Mouse (Mus musculus): ENCODE data around the gene Babam2.

The Babam2 gene

GRCm38 (mm10) chr5:31882297-31882696, 184.8 kb downstream of the Babam2 start:
- no peak for DNase-seq (ENCODE audit: low read depth)

GRCm38 (mm10) chr5:31884962-31885361, 187.5 kb downstream of the Babam2 start:
- DNase-seq (ENCODE audit: low read depth), result no peak

DNA sequence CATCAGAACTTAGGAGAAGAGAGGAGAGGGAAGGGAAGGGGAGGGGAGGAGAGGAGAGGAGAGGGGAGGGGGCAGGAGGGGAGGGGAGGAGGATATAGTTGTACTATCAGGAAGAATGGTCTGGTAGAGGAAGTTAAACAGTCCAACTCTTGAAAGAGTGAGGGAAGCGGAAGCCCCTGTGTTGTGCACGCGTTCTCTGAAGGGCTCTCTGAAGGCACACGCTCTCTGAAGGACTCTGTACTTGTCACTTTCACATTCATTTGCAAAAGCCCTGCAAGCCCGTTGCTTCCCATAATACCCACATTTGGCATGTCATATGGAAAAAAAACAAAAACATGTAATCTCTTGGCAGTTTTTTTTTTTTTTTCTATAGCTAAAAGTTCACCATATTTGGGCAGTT, 190.1 kb downstream of the Babam2 start:
- peak; percentile 42 for DNase-seq (ENCODE audit: low read depth)

DNA sequence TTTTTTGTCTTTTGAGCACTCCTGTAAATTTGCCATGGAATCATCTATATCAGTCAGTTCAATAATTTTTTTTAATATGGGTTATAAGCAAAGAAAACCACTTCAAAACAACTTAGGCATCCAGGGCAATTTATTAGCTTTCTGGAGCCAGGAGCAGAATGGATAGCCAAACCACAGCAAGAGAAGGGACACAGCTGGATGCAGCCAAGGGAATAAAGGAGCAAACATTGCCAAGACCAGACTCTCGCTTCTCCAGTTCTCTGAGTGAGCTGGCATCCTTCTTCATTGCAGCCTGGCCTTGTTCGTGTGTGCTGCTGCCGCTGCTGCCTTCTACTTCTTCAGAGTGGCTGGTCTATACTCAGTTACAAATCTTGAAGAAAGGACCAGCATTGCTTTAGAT, 190.9 kb downstream of the Babam2 start:
- DNase-seq (ENCODE audit: low read depth), result no peak

GRCm38 (mm10) chr5:31892631-31893030, 195.1 kb downstream of the Babam2 start:
- no peak for DNase-seq (ENCODE audit: low read depth)

- no peak for DNase-seq (ENCODE audit: low read depth)
Observed at GRCm38 (mm10) chr5:31899901-31900300, 202.4 kb downstream of the Babam2 start.

DNA sequence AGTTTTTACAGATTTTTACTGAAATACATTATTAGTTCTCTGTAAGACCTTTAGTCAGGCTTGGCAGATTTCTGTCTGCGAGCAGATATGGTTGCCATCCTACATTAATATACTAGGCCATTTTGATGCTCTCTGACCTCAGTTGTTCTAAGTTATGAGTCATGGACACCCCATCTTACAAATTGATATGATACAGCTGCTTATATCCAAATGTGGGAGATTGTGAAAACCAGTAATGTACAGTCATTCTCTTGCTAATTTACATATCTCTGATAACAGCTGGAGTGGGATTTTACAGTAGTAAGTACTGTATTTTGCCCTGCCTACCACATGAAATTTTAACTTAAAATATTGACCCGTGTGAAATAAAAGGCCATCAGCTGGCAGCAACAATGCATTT, 204.7 kb downstream of the Babam2 start:
- no peak for DNase-seq (ENCODE audit: low read depth)

DNA sequence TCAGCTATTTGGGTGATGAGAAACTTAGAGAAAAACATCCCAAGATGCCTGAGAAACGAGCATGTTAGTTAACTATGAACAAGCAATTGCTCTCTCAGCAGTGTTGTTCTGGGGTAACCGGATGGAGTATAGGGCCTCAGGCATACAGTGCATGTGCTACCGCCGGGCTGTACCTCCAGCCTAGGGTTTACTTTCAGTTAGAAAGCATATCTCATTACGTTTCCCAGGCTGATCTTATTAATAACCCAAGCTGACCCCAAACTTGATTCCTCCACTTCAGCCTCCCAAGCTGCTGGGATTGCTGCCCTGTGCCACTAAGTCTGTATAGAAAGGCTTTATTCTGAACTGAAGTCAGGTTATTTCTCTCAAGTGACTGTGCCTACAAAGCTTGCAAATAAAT, 205.4 kb downstream of the Babam2 start:
- DNase-seq (ENCODE audit: low read depth), result no peak

GRCm38 (mm10) chr5:31904968-31905683, 207.6 kb downstream of the Babam2 start:
- no peak for DNase-seq (ENCODE audit: low read depth)

DNA sequence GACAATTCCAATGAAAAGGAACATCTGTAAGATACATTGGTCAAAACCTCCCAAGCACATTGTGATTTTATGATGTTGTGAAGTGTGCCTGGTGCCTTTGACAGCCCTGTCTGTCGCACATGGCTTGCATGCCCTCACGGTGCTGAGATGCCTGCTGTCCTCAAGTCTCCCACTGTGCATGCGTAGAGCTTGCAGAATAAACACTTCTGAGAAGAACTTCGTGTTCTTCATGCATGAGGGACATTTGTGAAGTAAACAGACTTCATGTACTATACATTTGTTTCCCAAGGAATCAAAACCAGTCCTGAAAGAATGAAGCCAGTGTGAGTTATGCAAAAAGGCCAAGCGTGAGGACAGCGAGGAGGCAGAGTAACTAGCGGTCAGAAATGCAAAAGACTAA, 208.3 kb downstream of the Babam2 start:
- DNase-seq (ENCODE audit: low read depth), result no peak

GRCm38 (mm10) chr5:31906286-31906951, 208.9 kb downstream of the Babam2 start:
- no peak for DNase-seq (ENCODE audit: low read depth)

DNA sequence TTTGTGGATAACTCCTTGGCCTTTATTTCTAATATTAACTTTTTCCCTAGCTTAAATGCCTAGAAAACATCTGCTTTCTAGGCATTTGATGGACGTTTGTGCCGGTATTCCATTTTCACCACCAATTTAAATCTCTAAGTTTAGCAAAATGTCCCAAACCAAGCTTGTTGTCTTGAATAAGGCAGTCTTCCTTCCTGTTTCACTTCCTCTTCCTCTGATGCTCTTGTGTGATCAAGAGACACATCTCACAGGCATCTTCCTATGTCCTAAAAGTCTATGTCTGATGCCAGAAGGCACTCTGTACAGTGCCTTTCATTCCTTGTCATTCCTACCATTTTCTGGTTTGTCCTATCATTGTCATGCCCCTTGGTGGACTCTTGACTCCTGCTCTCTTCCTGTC, 210.5 kb downstream of the Babam2 start:
- peak; percentile 50 for DNase-seq (ENCODE audit: low read depth)

DNA sequence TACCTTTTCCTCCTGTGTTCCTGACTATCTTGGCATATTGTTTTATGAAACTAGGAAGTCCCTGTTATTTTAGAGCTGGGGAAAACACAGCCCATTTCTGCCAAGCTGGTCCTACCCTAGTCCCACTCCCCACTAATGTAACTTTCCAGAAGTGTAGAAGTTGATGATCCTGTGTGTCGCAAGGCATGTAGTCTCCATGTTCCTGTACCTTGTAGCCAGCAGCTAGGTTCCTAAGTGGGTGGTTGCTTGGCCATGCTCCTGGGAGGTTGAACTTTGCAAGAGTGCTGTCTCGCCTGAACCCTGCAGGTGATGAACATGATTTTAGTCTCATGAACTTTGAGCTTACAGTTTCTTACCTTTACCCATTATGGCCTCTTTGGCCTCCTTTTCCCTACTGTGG, 211.3 kb downstream of the Babam2 start:
- no peak for DNase-seq (ENCODE audit: low read depth)

GRCm38 (mm10) chr5:31916241-31916640, 218.8 kb downstream of the Babam2 start:
- no peak for DNase-seq (ENCODE audit: low read depth)

DNA sequence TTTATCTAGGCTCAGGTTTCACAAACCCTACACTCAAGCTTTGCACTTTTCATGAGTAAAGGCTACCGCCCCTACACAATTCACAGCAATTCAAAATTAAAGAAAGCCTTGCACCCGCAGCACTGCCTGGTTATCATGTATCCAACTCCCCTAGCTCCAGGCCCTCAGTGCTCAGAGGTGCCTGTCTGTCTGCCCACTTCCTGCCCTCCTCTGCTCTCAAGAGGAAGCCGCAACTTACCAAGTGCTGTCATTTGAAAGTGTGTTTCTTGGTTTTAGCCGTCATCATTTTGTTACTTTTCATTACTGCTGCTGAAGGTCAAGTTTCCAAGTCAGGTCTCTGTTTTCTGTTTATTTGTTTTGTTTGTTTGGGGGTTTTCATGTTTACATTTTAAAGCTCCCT, 221.1 kb downstream of the Babam2 start:
- DNase-seq (ENCODE audit: low read depth), result peak; percentile 74

DNA sequence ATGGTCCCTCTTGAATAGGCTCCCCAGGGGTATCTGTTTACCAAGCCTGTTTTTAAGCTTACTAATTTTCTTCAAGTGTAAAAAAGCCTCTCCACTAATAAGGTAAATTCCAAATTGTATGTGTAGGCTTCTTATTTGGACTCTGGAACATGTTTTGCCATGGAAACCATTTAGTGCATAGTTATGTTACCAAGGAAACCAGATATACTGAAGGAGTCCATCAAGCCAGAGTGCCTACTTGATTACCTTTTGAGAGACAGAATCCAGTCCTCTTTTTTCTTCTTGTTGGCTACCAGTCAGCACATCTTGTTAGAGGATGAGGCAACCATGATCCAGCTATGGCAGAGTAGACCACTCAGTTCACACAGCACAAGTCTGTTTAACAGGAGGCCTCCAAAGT, 222.6 kb downstream of the Babam2 start:
- DNase-seq (ENCODE audit: low read depth), result no peak

- no peak for DNase-seq (ENCODE audit: low read depth)
Observed at GRCm38 (mm10) chr5:31920890-31921289, 223.4 kb downstream of the Babam2 start.

DNA sequence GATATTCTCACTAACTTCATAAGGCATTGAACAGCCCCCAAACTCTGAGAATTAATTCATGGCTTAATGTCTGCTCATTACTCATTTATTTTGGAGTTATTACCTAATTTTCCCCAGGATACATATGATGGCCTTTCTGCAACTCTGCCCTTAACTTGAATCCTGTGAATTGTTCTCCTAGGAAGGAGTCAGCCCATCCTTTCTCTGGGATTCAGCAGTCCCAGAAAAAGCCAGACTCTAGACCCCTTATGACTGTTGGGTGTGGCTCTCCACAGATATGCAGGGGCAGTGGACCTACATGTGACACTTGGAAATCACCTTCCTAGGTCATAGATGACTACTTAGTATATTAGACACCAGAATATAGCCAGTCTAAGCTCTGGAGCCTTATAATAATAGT, 226.6 kb downstream of the Babam2 start:
- DNase-seq (ENCODE audit: low read depth), result no peak

DNA sequence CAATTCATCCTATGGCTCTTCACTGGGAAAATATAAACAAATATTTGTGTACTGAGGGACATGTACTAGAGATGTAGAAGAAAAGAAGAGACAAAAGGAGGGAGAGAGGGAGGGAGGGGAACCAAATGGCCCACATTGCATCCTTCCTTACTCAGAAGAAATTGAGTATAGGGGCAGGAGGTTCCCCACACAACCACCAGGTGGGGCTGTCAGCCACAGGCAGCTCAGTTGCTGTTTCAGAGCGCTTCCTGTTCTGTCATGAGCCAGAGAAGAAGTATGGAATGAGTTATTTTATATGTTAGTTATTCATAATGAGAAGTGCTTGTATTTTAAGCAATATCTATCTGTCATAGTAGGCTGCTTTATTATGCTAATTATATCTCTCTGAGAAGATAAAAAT, 229.1 kb downstream of the Babam2 start:
- DNase-seq (ENCODE audit: low read depth), result peak; percentile 60

DNA sequence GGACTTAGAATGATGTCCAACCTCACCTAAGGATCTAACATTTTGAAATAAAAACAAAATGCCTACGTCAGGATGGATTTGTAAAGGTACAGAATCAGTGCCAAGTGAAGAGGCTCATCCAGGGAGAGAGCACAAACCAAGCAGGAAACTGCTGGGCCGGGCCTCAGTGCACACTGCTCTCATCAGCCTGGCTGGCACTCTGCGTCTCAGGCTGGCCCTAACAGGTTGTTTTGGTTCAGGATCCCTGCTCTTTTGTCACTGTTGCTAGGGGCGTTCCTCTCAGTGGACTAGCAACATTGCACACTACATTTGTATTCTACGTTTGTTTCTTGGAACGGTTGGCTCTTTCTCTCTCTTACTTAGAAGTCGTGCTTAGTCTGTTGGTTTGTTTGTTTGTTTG, 231.5 kb downstream of the Babam2 start:
- DNase-seq (ENCODE audit: low read depth), result no peak

DNA sequence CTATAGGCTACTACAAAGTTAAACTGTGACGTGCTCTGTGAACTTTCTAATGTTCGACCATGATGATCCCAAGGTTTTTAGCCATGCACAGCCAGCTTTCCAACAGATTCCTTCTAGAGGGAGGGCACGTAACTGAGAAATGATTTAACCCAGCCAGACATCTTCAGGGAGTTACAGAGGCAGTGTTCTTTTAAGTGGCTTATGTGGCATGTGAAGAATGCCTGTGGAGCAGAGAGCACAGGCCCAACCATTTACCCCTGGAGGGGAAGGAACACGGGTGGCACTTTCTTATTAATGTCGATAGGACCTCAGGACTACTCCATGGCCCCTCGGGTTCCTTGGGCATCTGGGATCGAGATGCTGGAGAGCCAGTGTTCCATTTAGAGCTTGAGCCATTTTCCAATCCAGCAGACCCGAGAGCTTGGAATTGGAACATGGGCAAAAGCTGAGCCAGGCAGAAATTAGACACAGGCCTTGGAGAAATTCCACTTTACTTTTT, 233.7 kb downstream of the Babam2 start:
- DNase-seq (ENCODE audit: low read depth), result no peak

- no peak for DNase-seq (ENCODE audit: low read depth)
Observed at GRCm38 (mm10) chr5:31931637-31932036, 234.2 kb downstream of the Babam2 start.

GRCm38 (mm10) chr5:31933296-31933695, 235.8 kb downstream of the Babam2 start:
- no peak for DNase-seq (ENCODE audit: low read depth)

DNA sequence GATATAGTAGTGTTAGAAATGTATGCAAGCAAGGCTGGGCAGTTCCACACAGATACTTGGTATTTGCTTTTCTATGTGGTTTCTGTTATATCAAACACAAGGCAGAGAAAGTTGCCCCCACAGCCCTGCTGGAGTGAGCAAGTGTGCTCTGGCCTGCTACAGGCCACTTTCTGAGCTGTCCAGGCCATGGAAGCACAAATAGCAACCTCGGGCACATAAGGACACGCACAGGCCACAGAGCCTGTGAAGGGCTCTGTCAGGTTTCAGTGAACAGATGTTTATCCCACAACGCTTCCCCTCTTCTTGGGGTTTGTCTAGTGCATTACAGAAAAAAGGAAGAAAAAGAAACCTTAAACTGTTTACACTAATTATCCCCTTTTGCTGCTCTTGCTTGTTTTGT, 236.9 kb downstream of the Babam2 start:
- no peak for DNase-seq (ENCODE audit: low read depth)

All from naive thymus-derived CD4-positive, alpha-beta T cell, adult 2 months (primary cell).